Mouse (Mus musculus): ENCODE results near the gene Klhl41.

The Klhl41 gene

DNA sequence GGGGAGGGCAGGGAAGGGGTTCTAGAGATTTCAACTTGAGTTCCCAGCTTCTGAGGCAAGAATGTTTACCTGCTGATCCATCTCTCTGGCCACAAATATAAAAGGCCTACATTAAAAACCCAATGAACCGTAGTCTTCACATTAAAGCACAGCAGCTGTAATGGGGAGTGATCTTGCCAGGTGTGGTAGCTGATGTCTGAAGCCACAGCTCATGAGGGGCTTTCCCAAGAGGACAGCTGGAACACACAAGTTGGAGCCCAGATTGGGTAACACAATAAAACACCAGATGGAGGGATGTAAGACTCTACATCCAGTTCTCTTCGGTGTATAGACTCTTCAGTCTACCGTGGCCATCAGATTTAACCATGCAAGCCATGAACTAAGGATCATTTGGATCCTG lies 14.6 kb downstream of the Klhl41 start:
- no peak for DNase-seq

DNA sequence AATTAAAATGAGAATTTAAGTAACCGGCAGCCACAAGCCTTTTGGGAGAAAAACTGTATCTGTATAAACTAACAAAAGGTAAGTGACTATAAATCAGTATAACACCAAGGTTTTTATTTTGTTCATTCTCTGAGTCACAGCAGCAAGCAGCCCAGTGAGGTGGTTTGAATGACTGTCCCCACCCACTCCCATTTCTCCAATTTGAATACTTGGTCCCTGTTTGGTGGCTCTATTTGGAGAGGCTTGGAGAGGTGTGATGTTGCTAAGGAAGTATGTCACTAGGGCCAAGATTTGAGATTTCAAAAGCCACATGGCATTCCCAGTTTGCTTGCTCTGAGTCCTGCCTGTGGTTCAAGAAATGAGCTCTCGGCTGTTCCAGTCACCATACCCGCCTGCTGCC lies 20.3 kb downstream of the Klhl41 start:
- no peak for DNase-seq

DNA sequence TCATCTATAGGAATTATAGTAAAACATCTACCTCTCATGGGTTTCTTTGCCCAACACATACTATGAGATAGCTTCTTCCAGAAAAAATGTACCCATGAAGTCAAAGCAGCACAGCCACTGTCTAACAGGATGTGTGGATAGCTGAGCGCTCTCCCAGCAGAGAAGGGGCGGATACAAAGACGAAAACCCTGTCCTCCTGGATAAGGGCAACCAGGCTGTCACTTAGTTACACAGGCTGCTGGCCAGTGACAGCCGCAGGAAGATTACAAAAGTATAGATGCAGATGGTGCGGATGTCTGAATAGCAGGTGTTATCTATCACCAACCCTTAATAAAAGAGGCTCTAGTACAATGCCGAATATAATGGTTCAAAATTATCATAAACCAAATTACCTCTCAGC lies 20.9 kb downstream of the Klhl41 start:
- no peak for DNase-seq

DNA sequence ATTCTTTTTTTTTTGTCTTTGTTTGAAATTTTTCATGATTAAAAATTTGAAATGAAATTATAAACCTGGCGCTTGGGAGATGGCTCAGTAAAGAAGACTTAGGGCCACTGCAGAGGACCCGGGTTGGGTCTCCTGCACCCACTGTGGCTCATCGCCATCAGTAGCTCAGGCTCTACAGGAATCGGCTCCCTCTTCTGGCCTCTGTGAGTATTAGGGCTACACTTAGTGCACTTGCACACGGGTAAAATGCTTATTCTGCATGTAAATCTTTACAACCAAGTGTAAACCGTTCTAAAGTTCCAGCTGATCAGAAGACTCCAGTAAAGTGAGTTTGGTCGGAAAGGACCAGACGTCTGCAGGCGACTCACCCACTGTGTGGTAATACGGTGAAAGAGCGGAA lies 23.6 kb downstream of the Klhl41 start:
- no peak for DNase-seq

DNA sequence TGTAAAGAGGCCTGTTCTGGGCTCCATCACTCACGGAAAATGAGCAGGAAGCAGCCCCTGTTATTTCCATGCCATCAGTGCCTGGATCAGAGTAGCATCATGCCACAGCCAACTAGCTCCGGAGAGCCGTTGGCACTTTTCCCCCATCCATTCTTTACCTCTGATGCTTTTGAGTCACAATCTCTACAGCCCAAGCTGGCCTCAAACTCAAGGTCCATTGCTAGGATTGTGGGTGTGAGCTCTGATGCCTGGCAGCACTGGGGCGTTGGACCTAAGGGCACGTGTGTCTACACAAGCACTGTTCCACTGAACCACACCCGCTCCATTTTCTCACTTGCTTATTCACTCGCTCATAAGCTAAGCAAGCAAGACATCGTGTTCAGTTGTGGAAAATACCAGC lies 30.5 kb downstream of the Klhl41 start:
- DNase-seq: no peak

DNA sequence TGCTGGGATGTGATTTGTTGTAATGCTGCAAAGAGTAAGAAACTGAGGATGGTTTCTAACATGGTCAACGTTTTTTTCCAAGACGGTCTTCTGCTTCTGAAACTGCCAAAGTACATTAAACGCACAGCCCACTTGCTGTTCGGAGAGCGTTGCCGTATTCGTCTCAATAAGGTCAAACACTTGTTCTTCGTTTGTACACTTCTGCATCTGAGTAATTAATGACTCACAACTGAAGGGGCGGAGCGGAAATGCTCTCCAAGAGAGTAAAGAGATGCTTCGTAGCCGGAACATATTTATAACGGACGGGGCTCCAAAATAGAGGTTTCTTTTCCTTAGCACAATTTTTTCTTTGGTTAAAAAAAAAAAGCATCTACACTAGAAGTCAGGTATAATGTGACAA lies 42.3 kb downstream of the Klhl41 start:
- peak; percentile 19 for DNase-seq

DNA sequence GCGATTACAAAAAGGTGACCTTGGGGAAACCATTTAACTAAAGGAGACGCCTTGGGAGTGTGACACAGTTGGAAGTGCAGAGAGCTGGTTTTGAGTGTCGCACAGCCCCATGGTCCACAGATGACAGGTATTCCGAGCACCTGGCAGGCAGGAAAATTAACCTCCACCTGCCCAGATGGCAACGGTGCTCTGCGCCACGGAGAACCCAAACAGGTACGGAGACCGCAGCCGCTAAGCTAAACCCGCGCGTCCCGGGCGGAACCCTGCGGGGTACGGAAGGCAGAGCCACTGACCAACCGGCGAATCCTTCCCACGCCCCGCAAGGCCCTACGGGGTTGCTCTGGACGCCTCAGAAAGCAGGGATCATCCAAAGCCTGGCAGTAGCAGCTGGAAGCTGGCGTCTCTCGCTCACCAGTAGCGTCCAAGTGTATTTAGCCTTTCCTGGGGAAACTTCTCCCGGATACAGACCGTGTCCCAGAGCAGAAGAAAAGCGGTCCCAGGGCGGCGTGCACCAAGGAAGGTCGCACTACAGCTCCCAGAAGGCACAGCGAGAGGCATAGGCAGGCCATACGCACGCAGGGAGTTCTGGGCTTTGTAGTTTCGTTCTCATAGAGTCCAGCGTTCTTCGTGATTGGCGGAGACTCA lies 43.2 kb downstream of the Klhl41 start, which contains the start of gene Fastkd1:
TSS of gene Fastkd1 (minus strand) at position 536 of the 645 bp plus-strand sequence.
- peak; percentile 89 for DNase-seq

DNA sequence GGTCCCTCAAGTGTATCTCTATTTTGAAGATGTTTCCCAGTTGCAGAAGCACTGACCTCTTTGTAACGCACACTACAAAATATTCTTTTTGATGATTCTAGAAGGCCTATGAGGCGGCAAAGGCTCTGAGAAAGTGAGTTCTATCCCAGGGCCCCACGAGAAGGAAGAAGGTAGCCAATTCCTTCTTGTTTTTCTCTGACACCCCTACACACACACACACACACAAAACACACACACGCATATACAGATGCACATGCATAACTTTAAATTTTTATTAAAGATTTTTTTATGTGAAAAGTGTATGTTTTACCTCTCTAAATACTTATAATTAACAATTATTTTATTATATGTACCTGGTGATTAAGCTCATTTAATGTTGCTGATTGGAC lies 43.7 kb downstream of the Klhl41 start:
- DNase-seq: no peak

DNA sequence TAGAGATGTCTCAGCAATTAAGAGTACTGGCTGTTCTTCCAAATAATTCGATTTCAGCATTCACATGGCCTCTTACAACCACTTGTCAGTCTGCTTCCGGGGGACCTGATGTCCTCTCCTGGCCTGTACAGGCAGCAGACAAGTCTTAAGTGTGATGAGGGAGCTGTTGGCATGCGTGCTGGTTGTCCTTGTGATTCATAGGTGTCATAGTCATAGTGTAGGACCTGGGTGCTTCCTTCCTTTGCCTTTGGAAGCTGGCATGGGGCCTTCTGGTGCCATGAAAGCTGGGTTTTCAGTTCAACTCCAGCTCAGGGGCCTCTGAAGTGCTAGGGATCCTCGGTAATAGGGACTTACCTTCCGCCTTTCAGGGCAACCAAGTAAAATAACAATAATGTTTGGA lies 44.2 kb downstream of the Klhl41 start:
- DNase-seq: peak; percentile 57

DNA sequence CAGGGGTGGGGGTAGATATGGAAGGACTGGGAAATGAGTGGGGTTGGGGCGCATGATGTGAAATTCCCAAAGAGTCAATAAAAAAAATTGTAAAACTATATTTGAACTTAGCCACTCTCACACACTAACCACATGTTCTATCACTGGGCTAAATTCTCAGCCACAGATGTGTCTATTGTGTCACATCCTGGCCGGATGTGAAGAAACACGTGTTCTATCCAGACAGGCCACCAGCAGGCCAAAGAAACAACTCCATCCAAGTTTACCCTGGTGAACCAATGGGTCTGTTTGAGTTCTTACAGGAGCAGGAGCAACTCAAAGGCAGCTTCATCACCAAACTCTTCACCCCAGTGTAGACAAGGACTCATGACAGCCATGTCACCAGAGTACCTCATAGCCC lies 46.6 kb downstream of the Klhl41 start:
- no peak for DNase-seq

DNA sequence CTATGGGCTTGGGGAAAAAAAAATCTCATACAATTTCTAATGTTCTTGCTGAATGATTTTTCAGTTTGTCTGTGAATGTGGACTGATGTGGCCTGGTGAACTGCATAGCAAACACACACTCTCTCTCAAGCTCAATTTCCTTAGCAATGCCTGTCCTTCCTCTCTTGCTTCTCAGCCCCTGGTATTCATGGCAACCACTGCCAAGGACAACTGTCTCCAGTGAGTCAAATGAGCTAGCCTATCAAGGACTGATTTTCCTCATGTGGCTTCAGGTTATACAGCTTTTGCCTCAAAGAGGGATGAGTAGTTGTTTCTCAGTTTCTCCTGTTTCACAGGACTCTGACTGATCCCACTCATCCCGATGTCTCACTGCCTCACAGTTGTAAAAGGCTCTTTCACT lies 49.2 kb downstream of the Klhl41 start:
- DNase-seq: no peak

DNA sequence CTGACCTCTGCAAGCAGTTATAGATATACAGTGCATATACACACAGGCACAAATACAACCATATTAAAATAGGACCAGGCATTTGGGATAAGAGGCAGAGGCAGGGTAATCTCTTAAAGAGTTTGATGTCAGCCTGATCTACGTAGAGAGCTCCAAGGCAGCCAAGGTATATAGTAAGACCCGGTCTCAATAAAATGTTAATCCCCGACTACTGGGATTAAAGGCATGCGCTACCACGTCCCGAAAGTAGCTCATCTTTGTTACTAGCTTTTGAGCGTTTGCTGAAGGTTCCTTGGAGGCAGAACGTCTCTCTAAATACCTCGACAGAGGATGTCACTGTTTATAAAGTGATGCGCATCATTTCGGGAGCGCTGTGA lies 52.3 kb downstream of the Klhl41 start, which contains the start of gene Ppig:
TSS of gene Ppig (plus strand) at position 273 of the 377 bp plus-strand sequence.
- no peak for DNase-seq

DNA sequence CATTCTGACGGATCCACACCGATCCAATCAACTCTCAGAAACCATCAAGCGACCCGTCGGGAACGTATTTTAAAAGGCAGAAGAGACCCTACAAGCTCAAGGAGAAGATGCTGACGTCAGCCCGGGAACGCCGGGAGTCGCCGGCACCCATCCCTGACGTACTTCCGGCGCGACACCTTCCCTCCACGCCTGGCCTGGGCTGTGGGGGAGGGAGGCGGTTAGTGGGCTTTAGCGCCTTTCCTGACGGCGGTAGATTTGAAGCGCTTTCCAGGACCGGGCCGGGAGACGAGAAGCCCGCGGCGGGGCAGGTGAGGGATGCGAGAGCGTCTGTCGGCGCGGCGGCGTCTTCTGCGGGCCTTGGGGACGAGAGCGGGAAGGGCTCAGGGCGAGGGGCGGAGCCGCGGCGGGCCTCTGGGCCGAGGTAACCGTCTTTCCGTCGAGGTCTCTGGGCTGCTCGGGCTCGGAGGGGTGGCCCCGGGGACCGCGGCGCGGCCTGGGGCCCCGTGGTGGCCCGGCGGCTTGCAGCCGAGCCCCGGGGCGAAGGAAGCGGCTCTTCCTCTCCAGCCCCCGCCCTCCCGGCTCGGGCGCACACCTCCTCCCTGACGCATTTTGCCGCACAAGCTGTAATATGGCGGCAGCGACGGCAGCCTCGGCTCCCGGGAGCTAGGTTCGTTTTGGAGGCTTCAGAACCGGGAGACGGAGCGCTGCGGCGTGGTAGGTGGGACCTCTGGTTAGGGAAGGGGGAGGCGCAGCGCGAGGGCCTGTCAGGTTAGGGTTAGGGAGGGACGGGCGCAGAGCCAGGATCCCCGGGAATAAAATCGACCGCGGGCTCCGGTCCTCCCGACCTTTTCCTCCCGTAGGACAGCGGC lies 53.0 kb downstream of the Klhl41 start:
- DNase-seq: peak; percentile 92

DNA sequence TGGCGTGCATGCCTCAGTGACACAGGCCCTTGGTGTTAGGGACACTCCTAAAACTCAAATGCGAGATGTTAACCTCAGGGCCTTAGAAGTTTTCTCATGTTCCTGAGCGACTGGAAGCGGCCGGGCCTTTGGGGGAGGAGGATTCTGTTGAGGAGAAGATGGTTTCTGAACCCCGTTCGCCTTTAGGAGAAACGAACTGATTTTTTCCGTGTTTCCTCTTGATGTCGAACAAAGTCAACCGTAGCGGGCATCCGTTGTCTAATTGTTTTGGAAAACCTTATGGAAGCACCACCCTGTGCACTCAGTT lies 53.6 kb downstream of the Klhl41 start:
- DNase-seq: no peak
